Mouse (Mus musculus) limb, embryonic 13.5 days (tissue): ENCODE results near the gene Ahcyl1. TPM values are rescaled to one million over a fixed set of nuclear protein-coding genes. Genes with fewer than 3 reads are reported as not detected.

Source experiments
- ATAC-seq: fragments of 200-750 bp; cut with Nextera tagmentation; 2 replicates; pipeline ENCODE4 v1.8.0; 2017; ENCODE audit warnings: low read depth, moderate number of reproducible peaks, moderate TSS enrichment; ENCODE audit not compliant: low FRiP score
- H3K27ac ChIP-seq: fragments of 300-500 bp; sonication (generic); 2 replicates; pipeline ENCODE4 v1.5.1; 2015; ENCODE audit warnings: inconsistent platforms, mild to moderate bottlenecking, moderate library complexity
- H3K27me3 ChIP-seq: fragments of 300-500 bp; sonication (generic); 2 replicates; pipeline ENCODE4 v1.6.1; 2015; ENCODE audit warnings: mild to moderate bottlenecking, inconsistent platforms
- H3K36me3 ChIP-seq: fragments of 300-500 bp; sonication (generic); 2 replicates; pipeline ENCODE4 v1.6.1; 2015; ENCODE audit warnings: inconsistent platforms, mild to moderate bottlenecking, moderate library complexity
- H3K4me1 ChIP-seq: fragments of 300-500 bp; sonication (generic); 2 replicates; pipeline ENCODE4 v1.6.1; 2015; ENCODE audit warnings: inconsistent platforms
- H3K4me2 ChIP-seq: fragments of 300-500 bp; sonication (generic); replicated peaks from 2 replicates; pipeline ENCODE4 v1.6.1; 2015; ENCODE audit warnings: inconsistent platforms, mild to moderate bottlenecking, moderate library complexity
- H3K4me3 ChIP-seq: fragments of 300-500 bp; sonication (generic); 2 replicates; pipeline ENCODE4 v1.5.1; 2015; ENCODE audit warnings: moderate library complexity, mild to moderate bottlenecking, inconsistent platforms
- H3K9ac ChIP-seq: fragments of 300-500 bp; sonication (generic); 2 replicates; pipeline ENCODE4 v1.6.1; 2015; ENCODE audit warnings: mild to moderate bottlenecking, inconsistent platforms
- H3K9me3 ChIP-seq: fragments of 300-500 bp; sonication (generic); 2 replicates; pipeline ENCODE4 v1.6.1; 2016; ENCODE audit warnings: inconsistent platforms
- WGBS: fragments of 180-500 bp; shearing (Covaris S2); methylation state at CpG from one replicate; pipeline ENCODE4 v1.1.7; 2015; 5-methylcytosine and 5-hydroxymethylcytosine counted together
- polyA plus RNA-seq: library from polyadenylated mRNA; unstranded; fragments of >200 nt; fragmentation: Nextera tagmentation; extraction: Ambion mirVana; gene quantifications from 2 replicates; pipeline ENCODE4 v1.2.1, GENCODE M21; 2015

Gene Ahcyl1
- polyA plus RNA-seq, 1 experiment from 2014 or later: 86.4 TPM

DNA sequence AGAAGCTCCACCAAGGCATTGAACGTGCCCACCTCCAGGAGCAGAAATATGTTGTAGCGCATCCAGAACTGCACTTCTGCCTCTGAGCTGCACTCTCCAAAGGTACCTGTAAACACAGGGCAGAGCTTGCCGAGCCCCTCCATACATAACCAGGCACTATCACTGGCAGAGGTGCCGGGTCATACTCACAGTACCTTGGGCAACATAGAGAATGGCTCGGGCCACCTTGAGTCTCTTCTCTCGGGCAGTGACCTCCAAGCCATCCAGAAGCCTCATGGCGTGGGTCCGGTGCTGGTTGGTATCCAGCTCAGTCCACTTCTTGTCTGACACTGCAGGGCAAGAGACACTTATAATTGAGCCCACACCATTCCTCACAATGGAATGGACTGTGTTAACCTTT lies 69.6 kb downstream of the Ahcyl1 start:
- no peaks in the 10 kb centered on the region for H3K9me3 ChIP-seq
- peaks cover 11% of the 10 kb centered on the region for H3K4me1 ChIP-seq
- H3K4me2 ChIP-seq: no peak overlapping the region
- H3K9ac ChIP-seq: no peak overlapping the region
- peaks cover 72% of the 10 kb centered on the region for H3K36me3 ChIP-seq
- ATAC-seq: no peak
- no peak overlapping the region for H3K27ac ChIP-seq
- WGBS: 97% methylated on average over 8 of the region's 8 CpGs
- H3K4me3 ChIP-seq: no peak overlapping the region
- no peaks in the 10 kb centered on the region for H3K27me3 ChIP-seq

DNA sequence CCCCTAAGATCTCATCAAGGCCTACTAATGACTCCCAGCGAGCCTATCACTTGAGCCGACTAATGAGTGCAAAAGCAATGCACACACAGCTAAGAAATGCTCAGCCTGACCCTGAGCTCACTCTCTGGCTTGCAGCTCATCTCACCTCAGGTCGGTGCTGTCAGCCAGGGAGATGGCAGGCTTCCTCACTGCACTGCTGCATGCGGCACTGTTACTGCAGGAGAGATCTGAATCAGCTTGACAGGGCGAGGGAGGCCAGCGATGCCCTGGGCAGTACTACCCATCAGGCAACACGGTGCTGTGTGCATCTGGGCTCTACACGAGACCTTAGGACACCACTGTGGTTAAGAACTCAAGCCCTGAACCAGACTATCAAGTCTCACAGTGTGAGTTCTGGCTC lies 70.8 kb downstream of the Ahcyl1 start:
- Histone ChIP-seq H3K27ac (no peak overlapping the region), H3K9me3 (no peaks in the 10 kb centered on the region), H3K4me2 (no peak overlapping the region), H3K9ac (no peak overlapping the region), H3K36me3 (peaks cover 84% of the 10 kb centered on the region), H3K4me1 (peaks cover 9% of the 10 kb centered on the region), H3K4me3 (no peak overlapping the region), H3K27me3 (no peaks in the 10 kb centered on the region)
- 93% methylated on average over 8 of the region's 8 CpGs for WGBS
- no peak for ATAC-seq

DNA sequence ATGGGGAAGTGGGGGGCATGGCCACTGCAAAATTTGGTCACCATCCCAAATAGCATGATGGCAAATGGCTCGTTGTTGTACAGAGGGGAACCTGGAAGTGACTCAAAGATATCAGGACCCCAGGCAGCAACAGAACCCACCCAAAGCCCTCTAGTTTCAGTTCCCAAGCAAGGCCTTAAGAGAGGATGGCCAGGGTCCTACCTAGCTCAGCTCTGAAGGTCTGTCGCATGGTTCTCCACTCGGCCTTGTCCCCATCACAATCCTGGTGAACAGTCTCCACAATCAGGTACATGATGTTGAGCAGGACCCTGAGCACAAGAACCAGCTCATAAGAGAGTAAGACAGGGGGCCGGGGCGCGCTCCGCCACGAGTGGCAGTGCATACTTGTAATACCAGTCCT lies 71.9 kb downstream of the Ahcyl1 start:
- ATAC-seq: no peak
- Histone ChIP-seq H3K9me3 (no peaks in the 10 kb centered on the region), H3K4me3 (no peak overlapping the region), H3K9ac (no peak overlapping the region), H3K4me2 (no peak overlapping the region), H3K27ac (no peak overlapping the region), H3K27me3 (no peaks in the 10 kb centered on the region), H3K36me3 (peaks cover 92% of the 10 kb centered on the region), H3K4me1 (no peaks in the 10 kb centered on the region)
- WGBS: 94% methylated on average over 8 of the region's 8 CpGs

DNA sequence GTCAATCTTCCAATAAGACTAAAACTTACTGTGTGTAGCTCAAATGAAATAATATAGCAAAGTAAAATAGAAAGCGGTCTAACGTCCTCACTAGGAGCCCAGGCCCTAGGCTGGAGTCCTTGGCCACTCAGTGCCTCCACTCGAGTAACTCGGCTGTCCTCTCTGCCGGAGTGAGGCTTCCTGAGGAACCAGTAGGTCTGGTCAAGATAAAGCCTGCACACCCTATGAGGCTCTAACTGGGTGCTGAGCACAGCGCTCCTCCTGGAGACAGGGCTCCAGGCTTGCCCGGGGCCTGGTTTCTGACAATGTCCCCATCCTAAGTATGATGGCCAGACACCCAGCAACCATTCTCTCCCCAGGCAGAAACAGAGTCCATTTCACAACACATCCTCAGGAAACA lies 73.8 kb downstream of the Ahcyl1 start:
- ATAC-seq: no peak
- Histone ChIP-seq H3K4me3 (no peak overlapping the region), H3K4me1 (no peaks in the 10 kb centered on the region), H3K4me2 (no peak overlapping the region), H3K27me3 (no peaks in the 10 kb centered on the region), H3K9ac (no peak overlapping the region), H3K9me3 (no peaks in the 10 kb centered on the region), H3K36me3 (peaks cover 97% of the 10 kb centered on the region), H3K27ac (no peak overlapping the region)
- 94% methylated on average over 7 of the region's 7 CpGs for WGBS

DNA sequence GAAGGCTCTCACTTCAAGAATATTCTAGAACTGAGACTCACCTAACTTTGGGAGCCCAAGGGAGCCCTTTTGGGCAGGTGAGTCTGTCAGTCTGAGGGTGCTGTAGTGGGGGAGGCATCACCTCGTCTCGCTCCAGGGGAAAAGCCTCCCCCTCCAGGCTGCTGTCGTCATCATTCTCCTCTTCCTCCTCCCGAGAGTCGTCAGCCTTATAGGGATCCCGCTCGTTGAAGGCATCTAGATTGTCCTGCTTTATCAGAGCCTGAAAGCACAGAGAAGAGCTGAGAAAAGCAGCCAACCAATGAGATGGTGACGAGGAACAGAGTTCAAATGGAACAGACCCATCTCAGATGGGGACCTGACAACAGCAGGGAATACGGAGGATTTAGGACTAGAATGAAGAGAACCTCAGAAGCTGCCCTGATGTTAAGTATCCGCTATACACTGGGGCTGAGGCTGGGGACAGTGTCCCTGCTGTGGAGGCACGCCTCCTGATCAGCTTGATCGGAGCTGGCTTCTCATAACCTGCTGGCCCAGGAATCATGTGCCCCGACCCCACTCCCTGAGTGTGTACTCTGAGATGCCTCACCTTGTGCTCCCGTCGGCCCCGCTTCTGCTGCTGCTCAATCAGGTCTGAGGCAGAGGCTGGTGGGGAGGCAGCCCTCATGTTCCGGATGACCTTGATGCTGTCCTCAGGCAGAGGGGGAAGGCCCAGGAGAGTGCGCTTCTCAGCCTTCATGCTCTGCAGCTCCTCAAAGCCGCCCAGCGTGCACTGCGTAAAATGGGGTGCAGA lies 74.9 kb downstream of the Ahcyl1 start:
- ATAC-seq: no peak
- Histone ChIP-seq H3K4me1 (no peaks in the 10 kb centered on the region), H3K36me3 (peaks cover 97% of the 10 kb centered on the region), H3K4me2 (no peak overlapping the region), H3K27ac (no peak overlapping the region), H3K9me3 (no peaks in the 10 kb centered on the region), H3K4me3 (no peak overlapping the region), H3K9ac (no peak overlapping the region), H3K27me3 (no peaks in the 10 kb centered on the region)
- 93% methylated on average over 21 of the region's 21 CpGs for WGBS

DNA sequence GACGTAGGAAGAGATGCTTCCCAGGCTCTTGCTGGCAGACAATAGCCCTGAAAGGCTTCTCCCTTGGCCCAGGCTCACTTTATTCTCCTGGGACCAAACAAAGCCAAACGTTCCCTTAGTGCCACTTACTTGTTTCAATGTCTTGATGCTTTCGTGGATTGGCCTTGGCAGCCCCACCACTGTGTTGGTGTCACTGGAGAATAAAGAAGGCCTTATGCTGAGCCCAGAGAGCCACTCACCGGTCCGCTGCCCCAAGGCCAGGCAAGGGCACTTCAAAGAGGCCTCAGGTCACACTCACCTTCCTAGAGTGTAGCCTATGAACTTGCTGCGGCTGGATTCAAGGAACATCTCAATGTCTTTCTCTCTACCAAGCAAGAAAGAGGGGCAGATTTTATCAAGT lies 76.4 kb downstream of the Ahcyl1 start:
- WGBS: 93% methylated on average over 6 of the region's 6 CpGs
- Histone ChIP-seq H3K4me3 (no peak overlapping the region), H3K9ac (no peak overlapping the region), H3K36me3 (peaks cover 97% of the 10 kb centered on the region), H3K27ac (no peak overlapping the region), H3K4me2 (no peak overlapping the region), H3K27me3 (no peaks in the 10 kb centered on the region), H3K4me1 (no peaks in the 10 kb centered on the region), H3K9me3 (no peaks in the 10 kb centered on the region)
- ATAC-seq: no peak

DNA sequence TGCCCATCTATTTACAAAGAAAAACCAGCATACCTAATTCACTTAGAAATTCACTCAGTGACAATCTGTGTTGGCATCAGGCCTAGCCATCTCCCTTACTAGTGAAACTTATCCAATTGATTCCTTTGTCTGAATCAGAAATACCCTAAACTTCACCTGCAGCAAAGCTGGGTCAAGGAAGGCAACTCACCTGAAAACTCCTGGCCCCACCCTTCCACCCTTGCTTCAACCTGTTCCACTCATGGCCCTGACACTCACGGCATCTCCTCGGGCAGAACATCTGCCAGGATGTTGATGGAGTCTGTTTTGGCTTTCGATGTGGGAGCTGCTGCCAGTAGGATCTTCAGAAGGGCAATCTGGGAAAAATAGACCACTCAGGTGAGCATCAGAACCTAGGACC lies 78.6 kb downstream of the Ahcyl1 start:
- no peaks in the 10 kb centered on the region for H3K4me1 ChIP-seq
- H3K9ac ChIP-seq: no peak overlapping the region
- H3K9me3 ChIP-seq: no peaks in the 10 kb centered on the region
- no peak overlapping the region for H3K27ac ChIP-seq
- H3K27me3 ChIP-seq: no peaks in the 10 kb centered on the region
- peaks cover 97% of the 10 kb centered on the region for H3K36me3 ChIP-seq
- ATAC-seq: no peak
- WGBS: 97% methylated on average over 3 of the region's 3 CpGs
- no peak overlapping the region for H3K4me3 ChIP-seq
- H3K4me2 ChIP-seq: no peak overlapping the region

Other genes starting within 250 kb of the Ahcyl1 start
- 0.18 and 0.36 TPM in 2 replicates for gene Kcnc4, start 237.0 kb downstream of the Ahcyl1 start, polyA plus RNA-seq
- 5.3 and 5.9 TPM in 2 replicates for gene Slc6a17, start 178.5 kb downstream of the Ahcyl1 start, polyA plus RNA-seq
- 0.14 TPM in 1 of 2 replicates, not detected in the other for gene Ubl4b, start 141.5 kb downstream of the Ahcyl1 start, polyA plus RNA-seq
- gene Alx3, start 101.5 kb downstream of the Ahcyl1 start, polyA plus RNA-seq: 11.5 and 13.7 TPM in 2 replicates
- gene Gm10961, start 65.2 kb downstream of the Ahcyl1 start, polyA plus RNA-seq: not detected in 2 replicates
- 62.5 and 68.4 TPM in 2 replicates for gene Strip1, start 64.9 kb downstream of the Ahcyl1 start, polyA plus RNA-seq
- 8.8 and 10.2 TPM in 2 replicates for gene Csf1, start 63.9 kb upstream of the Ahcyl1 start, polyA plus RNA-seq
- gene Eps8l3, start 180.7 kb upstream of the Ahcyl1 start, polyA plus RNA-seq: 0.38 TPM in 1 of 2 replicates, not detected in the other
- 260 TPM in 2 replicates for gene Gstm5, start 199.3 kb upstream of the Ahcyl1 start, polyA plus RNA-seq
- 33.3 and 33.5 TPM in 2 replicates for gene Gstm7, start 235.3 kb upstream of the Ahcyl1 start, polyA plus RNA-seq
- gene Gstm6, start 247.2 kb upstream of the Ahcyl1 start, polyA plus RNA-seq: 10.5 and 12.0 TPM in 2 replicates